14 mouse cellular contexts compared by ENCODE assay signal in the genomic region with DNA sequence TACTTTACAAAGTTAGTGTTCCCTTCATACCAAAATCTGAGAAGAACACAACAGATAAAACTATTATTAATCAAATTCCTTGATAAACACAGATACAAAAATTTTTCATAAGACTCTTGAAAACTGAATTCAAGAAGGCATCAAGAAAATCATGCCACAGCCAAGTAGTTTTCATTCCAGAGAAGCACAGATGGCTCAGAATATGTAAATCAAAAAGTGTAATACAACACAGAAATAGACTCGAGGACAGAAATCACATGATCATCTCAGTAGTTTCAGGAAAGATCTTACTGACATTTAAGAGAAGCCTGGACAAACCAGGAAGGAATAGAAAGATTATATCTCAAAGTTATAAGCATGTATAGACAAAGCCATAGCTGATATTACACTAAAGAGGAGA.
"Had no signal": no experiment of that assay in that cellular context is flagged by ENCODE, and none has a peak within 500 bp of the region (broad histone marks: within the 10 kb centered on the region; RNA-seq: fewer than 3 reads in every experiment).

No protein-coding gene starts in this region.

- H3K4me3 ChIP-seq: midbrain, embryonic 13.5 days; midbrain, embryonic 15.5 days; neural tube, embryonic 12.5 days had no signal

- H3K4me1 ChIP-seq: midbrain, embryonic 13.5 days; midbrain, embryonic 15.5 days had no signal

- H3K27ac ChIP-seq: midbrain, embryonic 13.5 days; midbrain, embryonic 15.5 days; neural tube, embryonic 12.5 days had no signal

- H3K9ac ChIP-seq: lung, embryonic 14.5 days; midbrain, embryonic 13.5 days; midbrain, embryonic 15.5 days; neural tube, embryonic 12.5 days had no signal

- H3K27me3 ChIP-seq: midbrain, embryonic 13.5 days; midbrain, embryonic 15.5 days; neural tube, embryonic 12.5 days had no signal

- H3K36me3 ChIP-seq: midbrain, embryonic 13.5 days; midbrain, embryonic 15.5 days; neural tube, embryonic 12.5 days had no signal

- DNase-seq: lung, adult 18-20 months; lung, embryonic 14.5 days; lung, postnatal 10 days; lung, postnatal 4 days; right cerebral cortex, postnatal 25 days; right cerebral cortex, postnatal 4 days; spleen, adult 18-20 months; thymus, adult 2 months; thymus, postnatal 25 days; thymus, postnatal 4 days had no signal

- H3K4me2 ChIP-seq: lung, embryonic 14.5 days; midbrain, embryonic 11.5 days; midbrain, embryonic 13.5 days; midbrain, embryonic 15.5 days; neural tube, embryonic 12.5 days had no signal

- H3K9me3 ChIP-seq: midbrain, embryonic 15.5 days; neural tube, embryonic 12.5 days had no signal

- ATAC-seq: midbrain, embryonic 13.5 days; midbrain, embryonic 15.5 days had no signal
